ENCODE assay signal across 12 mouse cellular contexts in genomic region chr1:160290242-160290641, GRCm38 (mm10).
DNase-seq lines count a peak whose midpoint lies in the region; ATAC-seq lines count a peak whose summit lies in the region.
"Had no signal": no experiment of that assay in that cellular context is flagged by ENCODE, and none has a peak within 500 bp of the region (broad histone marks: within the 10 kb centered on the region; RNA-seq: fewer than 3 reads in every experiment).

No protein-coding gene starts in this region.

- peak; percentile 21 for DNase-seq in heart, adult 11 months
- DNase-seq in heart, adult 18-20 months = no peak
- peak; percentile 52 for DNase-seq in kidney, adult 9 months
- no peak for DNase-seq in kidney, postnatal 10 days
- DNase-seq in CD4-positive helper T cell, adult 2 months (ENCODE audit: low read depth, low spot score) = peak; percentile 10
- no peak for DNase-seq in adrenal gland, adult 8-10 months
- no peak for DNase-seq in embryo, embryonic 9.5 days (ENCODE audit: extremely low spot score)
- DNase-seq: cerebellum, adult 9-11 months; lung, postnatal 14 days; spleen, adult 18-20 months had no signal

- peak; percentile 22 to 60; a peak in 1 of 4 replicates for ATAC-seq in hematopoietic stem cell, adult 5-6 weeks (replicated peaks in 1 of 2; ENCODE audit: insufficient read depth in 1 of 2, low FRiP score in 2 of 2, low TSS enrichment in 1 of 2, low read depth in 1 of 2, poor library complexity in 2 of 2, severe bottlenecking in 2 of 2)
- ATAC-seq: midbrain, embryonic 16.5 days had no signal

Comparison
In these comparisons a context has a peak if more than half of its experiments do, and no peak if none do; other contexts are left out.
1. DNase-seq: peak in heart, adult 11 months (single experiment), kidney, adult 9 months (single experiment) and CD4-positive helper T cell, adult 2 months (single experiment); none in heart, adult 18-20 months (0 of 2), kidney, postnatal 10 days (single experiment), adrenal gland, adult 8-10 months (single experiment) and embryo, embryonic 9.5 days (single experiment).